Mouse (Mus musculus) CH12.LX (cell line): Measurements from ENCODE around the gene Gria1. TPM values are rescaled to one million over a fixed set of nuclear protein-coding genes. Genes with fewer than 3 reads are reported as not detected.

Source experiments
- DNase-seq: peaks from one replicate; pipeline ENCODE4 v3.0.0-alpha.2; 2013; ENCODE audit errors: extremely low read depth
- H3K27ac ChIP-seq: 2 replicates; pipeline ENCODE4 v1.5.1; 2012; ENCODE audit warnings: low read depth, mild to moderate bottlenecking, control low read depth, moderate library complexity; ENCODE audit not compliant: insufficient read depth
- H3K27me3 ChIP-seq: replicated peaks from 2 replicates; pipeline ENCODE3; 2012; ENCODE audit warnings: inconsistent platforms
- H3K36me3 ChIP-seq, 2 experiments: replicated peaks in 1 of 2; 2 replicates each; pipeline versions ENCODE3 to v1.6.1; 2012; ENCODE audit warnings: inconsistent platforms in 1 of 2, low read length in 1 of 2, mild to moderate bottlenecking in 1 of 2, mixed read lengths in 1 of 2, moderate library complexity in 1 of 2; ENCODE audit not compliant: control insufficient read depth in 1 of 2, insufficient read depth in 1 of 2
- H3K4me1 ChIP-seq, 2 experiments: 2 replicates each; pipeline ENCODE4 v1.6.1; 2012; ENCODE audit warnings: inconsistent platforms in 1 of 2, moderate library complexity in 1 of 2; ENCODE audit not compliant: insufficient read depth in 2 of 2, control insufficient read depth in 1 of 2
- H3K4me2 ChIP-seq: 2 replicates; pipeline ENCODE4 v1.6.1; 2012; ENCODE audit warnings: low read depth, mild to moderate bottlenecking, control low read depth; ENCODE audit not compliant: poor library complexity, insufficient read depth, severe bottlenecking
- H3K4me3 ChIP-seq, 3 experiments: fragments of 150-350 bp in 1 of 3; sonication (generic) in 1 of 3; replicated peaks in 1 of 3; 2 replicates each; pipeline versions ENCODE3 to v1.5.1; 2011 to 2012; ENCODE audit warnings: low read depth in 2 of 3, low read length in 2 of 3, mild to moderate bottlenecking in 2 of 3, moderate library complexity in 2 of 3, control low read depth in 1 of 3, improper control_type of control experiment in 1 of 3, inconsistent platforms in 1 of 3, mixed read lengths in 1 of 3; ENCODE audit not compliant: poor library complexity in 1 of 3
- H3K79me2 ChIP-seq: replicated peaks from 2 replicates; pipeline ENCODE4 v1.6.1; 2012; ENCODE audit warnings: mild to moderate bottlenecking, moderate library complexity; ENCODE audit not compliant: control insufficient read depth, poor library complexity, insufficient read depth, severe bottlenecking; ENCODE audit errors: extremely low read depth
- H3K9ac ChIP-seq: 2 replicates; pipeline ENCODE4 v1.6.1; 2012; ENCODE audit warnings: low read depth, mild to moderate bottlenecking, control low read depth, moderate library complexity; ENCODE audit not compliant: insufficient read depth
- H3K9me3 ChIP-seq: replicated peaks from 2 replicates; pipeline ENCODE3; 2012; ENCODE audit warnings: low read length, inconsistent platforms, mixed read lengths
- CHD1 ChIP-seq: IDR thresholded peaks from 2 replicates; pipeline ENCODE4 v1.6.1; 2012; ENCODE audit warnings: low read depth, low read length, improper control_type of control experiment, inconsistent platforms
- CHD2 ChIP-seq: IDR thresholded peaks from 2 replicates; pipeline ENCODE4 v1.6.1; 2011; ENCODE audit warnings: low read length, improper control_type of control experiment
- E2F4 ChIP-seq: IDR thresholded peaks from 2 replicates; pipeline ENCODE4 v1.6.1; 2011; ENCODE audit warnings: low read depth, low read length, improper control_type of control experiment; ENCODE audit not compliant: insufficient replicate concordance
- ELF1 ChIP-seq: IDR thresholded peaks from 2 replicates; pipeline ENCODE4 v1.6.1; 2014; ENCODE audit warnings: low read depth, mild to moderate bottlenecking, inconsistent platforms, low read length, improper control_type of control experiment
- ETS1 ChIP-seq: conservative IDR thresholded peaks from 2 replicates; pipeline ENCODE4 v1.6.1; 2012; ENCODE audit warnings: low read depth, mild to moderate bottlenecking, inconsistent platforms, low read length, improper control_type of control experiment, moderate library complexity
- GABPA ChIP-seq: IDR thresholded peaks from 2 replicates; pipeline ENCODE4 v1.6.1; 2012; ENCODE audit warnings: low read depth, low read length, improper control_type of control experiment, inconsistent platforms; ENCODE audit not compliant: insufficient replicate concordance
- JUN ChIP-seq: IDR thresholded peaks from 2 replicates; pipeline ENCODE4 v1.6.1; 2011; ENCODE audit warnings: low read depth, mild to moderate bottlenecking, low read length, improper control_type of control experiment, moderate library complexity; ENCODE audit not compliant: insufficient read depth
- KAT2A ChIP-seq: IDR thresholded peaks from 2 replicates; pipeline ENCODE4 v1.6.1; 2012; ENCODE audit warnings: low read length, improper control_type of control experiment, inconsistent platforms; ENCODE audit not compliant: insufficient replicate concordance
- MAX ChIP-seq: IDR thresholded peaks from 2 replicates; pipeline ENCODE4 v1.6.1; 2011; ENCODE audit warnings: low read length, improper control_type of control experiment
- MEF2A ChIP-seq: IDR thresholded peaks from 2 replicates; pipeline ENCODE4 v1.6.1; 2014; ENCODE audit warnings: low read depth, mild to moderate bottlenecking, inconsistent platforms, low read length, improper control_type of control experiment, borderline replicate concordance
- NELFE ChIP-seq: IDR thresholded peaks from 2 replicates; pipeline ENCODE4 v1.6.1; 2011; ENCODE audit warnings: low read depth, low read length, improper control_type of control experiment
- NRF1 ChIP-seq: IDR thresholded peaks from 2 replicates; pipeline ENCODE4 v1.6.1; 2014; ENCODE audit warnings: low read depth, mild to moderate bottlenecking, inconsistent platforms, low read length, improper control_type of control experiment, moderate library complexity
- PAX5 ChIP-seq: IDR thresholded peaks from 2 replicates; pipeline ENCODE4 v1.6.1; 2012; ENCODE audit warnings: low read length, inconsistent platforms, mixed read lengths
- POLR2A ChIP-seq: IDR thresholded peaks from 2 replicates; pipeline ENCODE4 v1.6.1; 2011; ENCODE audit warnings: low read depth, mild to moderate bottlenecking, improper control_type of control experiment, low read length
- POLR2AphosphoS2 ChIP-seq: IDR thresholded peaks from 2 replicates; pipeline ENCODE4 v1.6.1; 2011; ENCODE audit warnings: low read depth, low read length, improper control_type of control experiment
- RAD21 ChIP-seq: IDR thresholded peaks from 2 replicates; pipeline ENCODE4 v1.6.1; 2011; ENCODE audit warnings: low read depth, mild to moderate bottlenecking, low read length, improper control_type of control experiment, moderate library complexity
- RCOR1 ChIP-seq: conservative IDR thresholded peaks from 2 replicates; pipeline ENCODE4 v1.6.1; 2012; ENCODE audit warnings: low read depth, mild to moderate bottlenecking, inconsistent platforms, low read length, improper control_type of control experiment
- SMC3 ChIP-seq: IDR thresholded peaks from 2 replicates; pipeline ENCODE4 v1.6.1; 2011; ENCODE audit warnings: low read depth, low read length, improper control_type of control experiment
- UBTF ChIP-seq: IDR thresholded peaks from 2 replicates; pipeline ENCODE4 v1.6.1; 2012; ENCODE audit warnings: low read depth, mild to moderate bottlenecking, inconsistent platforms, low read length, improper control_type of control experiment, moderate library complexity
- USF1 ChIP-seq: IDR thresholded peaks from 2 replicates; pipeline ENCODE4 v1.6.1; 2014; ENCODE audit warnings: low read depth, mild to moderate bottlenecking, inconsistent platforms, low read length, improper control_type of control experiment
- ZC3H11A ChIP-seq: IDR thresholded peaks from 2 replicates; pipeline ENCODE4 v1.6.1; 2012; ENCODE audit warnings: low read depth, mild to moderate bottlenecking, inconsistent platforms, low read length, improper control_type of control experiment
- ZKSCAN1 ChIP-seq: IDR thresholded peaks from 2 replicates; pipeline ENCODE4 v1.6.1; 2012; ENCODE audit warnings: low read depth, inconsistent platforms, low read length, improper control_type of control experiment, borderline replicate concordance
- ZNF384 ChIP-seq: IDR thresholded peaks from 2 replicates; pipeline ENCODE4 v1.6.1; 2012; ENCODE audit warnings: low read depth, low read length, improper control_type of control experiment, inconsistent platforms
- dilution Hi-C: fragments of 300-500 bp; cut with MboI; formaldehyde crosslinking; loops from 2 replicates; pipeline ENCODE4 v1.14.3; 2020; ENCODE audit warnings: low sequenced_read_pairs; ENCODE audit not compliant: extremely low pct_unique_long_range_greater_than_20kb, extremely low pct_ligation_motif_present
- in situ Hi-C: fragments of 300-500 bp; cut with MboI; formaldehyde crosslinking; loops from 3 replicates; pipeline ENCODE4 v1.14.3; 2019; ENCODE audit warnings: low sequenced_read_pairs, low pct_ligation_motif_present, low pct_unique_long_range_greater_than_20kb, mixed read lengths
- polyA plus RNA-seq: library from polyadenylated mRNA; unstranded; fragments of >175 nt; gene quantifications from 2 replicates; pipeline ENCODE4 v1.2.1, GENCODE M21; 2012; ENCODE audit warnings: low read depth; ENCODE audit not compliant: insufficient read length
- total RNA-seq, 2 experiments: library from RNA; depleted of rRNA; stranded (reverse); fragments of 300-350 nt in 1 of 2; fragments of >200 nt in 1 of 2; gene quantifications; 2 replicates each; pipeline ENCODE4 v1.2.3; 2012 to 2014

Gene Gria1
- total and polyA plus RNA-seq, 3 experiments = under 0.01 to 0.49 (median 0.05) TPM

GRCm38 (mm10) chr11:57204371-57204770 is 193.2 kb downstream of the Gria1 start:
- H3K9me3 ChIP-seq = peaks cover 2% of the 10 kb centered on the region
- no peaks in the 10 kb centered on the region for H3K27me3 ChIP-seq
- H3K9ac ChIP-seq = no peak overlapping the region
- H3K79me2 ChIP-seq = no peaks in the 10 kb centered on the region
- H3K4me1 ChIP-seq = no peaks in the 10 kb centered on the region; a peak in 2 of 4 replicates
- no peak overlapping the region for H3K4me3 ChIP-seq
- no peaks in the 10 kb centered on the region for H3K36me3 ChIP-seq
- no peak overlapping the region for H3K4me2 ChIP-seq
- no peak for TF ChIP-seq USF1
- no peak for TF ChIP-seq ZC3H11A
- TF ChIP-seq SMC3 = no peak
- no peak for TF ChIP-seq ZNF384
- TF ChIP-seq POLR2A = no peak
- dilution Hi-C loops = no loop called here
- no peak overlapping the region for H3K27ac ChIP-seq
- in situ Hi-C loops = no loop called here
- DNase-seq = no peak

- no peak overlapping the region for H3K9ac ChIP-seq
- no peak overlapping the region for H3K27ac ChIP-seq
- H3K79me2 ChIP-seq = no peaks in the 10 kb centered on the region
- DNase-seq = no peak
- H3K4me2 ChIP-seq = no peak overlapping the region
- peaks cover 2% of the 10 kb centered on the region for H3K9me3 ChIP-seq
- peaks cover 0 to 13% of the 10 kb centered on the region in 2 experiments; a peak in 1 of 4 replicates for H3K4me1 ChIP-seq
- dilution Hi-C loops (no loop called here), in situ Hi-C loops (no loop called here)
- TF ChIP-seq MEF2A (no peak), KAT2A (no peak), ZKSCAN1 (no peak), NRF1 (no peak)
- no peak overlapping the region for H3K4me3 ChIP-seq
- no peaks in the 10 kb centered on the region for H3K36me3 ChIP-seq
- no peaks in the 10 kb centered on the region for H3K27me3 ChIP-seq
These were observed 196.1 kb downstream of the Gria1 start for GRCm38 (mm10) chr11:57207260-57207659.

GRCm38 (mm10) chr11:57214079-57214478 is 202.9 kb downstream of the Gria1 start:
- H3K4me2 ChIP-seq = no peak overlapping the region
- no peaks in the 10 kb centered on the region for H3K9me3 ChIP-seq
- DNase-seq = no peak
- H3K27me3 ChIP-seq = no peaks in the 10 kb centered on the region
- TF ChIP-seq USF1 = no peak
- no peak for TF ChIP-seq MEF2A
- TF ChIP-seq ETS1 = no peak
- no peak for TF ChIP-seq CHD1
- TF ChIP-seq RCOR1 = no peak
- no peak for TF ChIP-seq NELFE
- TF ChIP-seq E2F4 = no peak
- no peak for TF ChIP-seq MAX
- TF ChIP-seq ZNF384 = no peak
- no peak for TF ChIP-seq ELF1
- no peak for TF ChIP-seq RAD21
- TF ChIP-seq POLR2AphosphoS2 = no peak
- TF ChIP-seq UBTF = no peak
- no peak for TF ChIP-seq CHD2
- no peak for TF ChIP-seq JUN
- TF ChIP-seq ZC3H11A = no peak
- no peak for TF ChIP-seq GABPA
- no peak for TF ChIP-seq PAX5
- no peak overlapping the region for H3K27ac ChIP-seq
- H3K36me3 ChIP-seq = no peaks in the 10 kb centered on the region
- H3K79me2 ChIP-seq = no peaks in the 10 kb centered on the region
- dilution Hi-C loops = no loop called here
- H3K9ac ChIP-seq = no peak overlapping the region
- peaks cover 0 to 13% of the 10 kb centered on the region in 2 experiments; a peak in 1 of 4 replicates for H3K4me1 ChIP-seq
- H3K4me3 ChIP-seq = no peak overlapping the region
- in situ Hi-C loops = no loop called here
